Mouse (Mus musculus) neural tube, embryonic 12.5 days (tissue): ENCODE data around the gene Tmem63a. TPM values are rescaled to one million over a fixed set of nuclear protein-coding genes. Genes with fewer than 3 reads are reported as not detected.
"Not testable (repeated sequence)": the region's sequence is repeated elsewhere in the genome, so short reads cannot be mapped to it uniquely, and the experiment has no call there.

Experiments
- ATAC-seq: fragments of 200-750 bp; cut with Nextera tagmentation; 2 replicates; pipeline ENCODE4 v1.8.0; 2017; ENCODE audit warnings: low read depth, mild to moderate bottlenecking, moderate TSS enrichment, moderate library complexity; ENCODE audit not compliant: low FRiP score
- H3K27ac ChIP-seq: fragments of 300-500 bp; sonication (generic); 2 replicates; pipeline ENCODE4 v1.5.1; 2016
- H3K27me3 ChIP-seq: fragments of 300-500 bp; sonication (generic); replicated peaks from 2 replicates; pipeline ENCODE4 v1.6.1; 2016; ENCODE audit warnings: mild to moderate bottlenecking
- H3K36me3 ChIP-seq: fragments of 300-500 bp; sonication (generic); 2 replicates; pipeline ENCODE4 v1.6.1; 2016; ENCODE audit warnings: mild to moderate bottlenecking
- H3K4me1 ChIP-seq: fragments of 300-500 bp; sonication (generic); 2 replicates; pipeline ENCODE4 v1.6.1; 2016
- H3K4me2 ChIP-seq: fragments of 300-500 bp; sonication (generic); replicated peaks from 2 replicates; pipeline ENCODE4 v1.6.1; 2016; ENCODE audit warnings: mild to moderate bottlenecking
- H3K4me3 ChIP-seq: fragments of 300-500 bp; sonication (generic); 2 replicates; pipeline ENCODE4 v1.5.1; 2016
- H3K9ac ChIP-seq: fragments of 300-500 bp; sonication (generic); 2 replicates; pipeline ENCODE4 v1.6.1; 2016; ENCODE audit warnings: mild to moderate bottlenecking
- H3K9me3 ChIP-seq: fragments of 300-500 bp; sonication (generic); 2 replicates; pipeline ENCODE4 v1.6.1; 2016; ENCODE audit warnings: mild to moderate bottlenecking
- WGBS: fragments of 180-500 bp; shearing (Covaris S2); methylation state at CpG from one replicate; pipeline ENCODE4 v1.1.7; 2016; 5-methylcytosine and 5-hydroxymethylcytosine counted together
- polyA plus RNA-seq: library from polyadenylated mRNA; unstranded; fragments of >200 nt; fragmentation: Nextera tagmentation; extraction: Ambion mirVana; gene quantifications from 2 replicates; pipeline ENCODE4 v1.2.1, GENCODE M21; 2016

The Tmem63a gene
- polyA plus RNA-seq, 1 experiment from 2014 or later: 3.9 TPM

DNA sequence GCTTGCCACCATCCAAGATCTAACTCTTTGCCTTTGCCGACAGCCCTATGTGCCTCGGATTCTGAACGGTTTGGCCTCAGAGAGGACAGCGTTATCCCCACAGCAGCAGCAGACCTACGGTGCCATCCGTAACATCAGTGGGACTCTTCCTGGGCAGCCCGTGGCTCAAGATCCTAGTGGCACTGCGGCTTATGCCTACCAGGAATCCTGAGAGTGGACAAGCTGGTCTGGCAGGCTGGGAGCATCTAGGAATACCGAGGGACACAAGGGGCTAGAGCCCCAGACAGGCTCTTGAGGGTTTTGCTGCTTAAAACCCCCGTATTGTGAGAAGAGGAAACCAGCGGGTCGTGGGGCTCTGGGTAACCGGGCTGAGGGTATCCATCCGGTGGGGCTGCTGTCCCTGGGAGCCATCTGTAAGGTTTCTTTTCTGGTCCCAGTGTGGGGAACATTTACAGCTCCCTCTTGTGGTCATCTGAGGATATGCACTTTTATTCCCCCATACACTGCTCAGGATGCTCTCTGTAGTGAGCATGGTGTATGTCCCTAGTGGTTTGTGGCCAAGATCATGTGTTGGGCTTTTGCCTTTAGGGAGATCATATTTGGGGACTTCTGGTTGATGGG, 32.1 kb downstream of the Tmem63a start:
- 63% methylated on average over 14 of the region's 14 CpGs for WGBS
- peak; percentile 56 for ATAC-seq
- Histone ChIP-seq H3K36me3 (no peaks in the 10 kb centered on the region), H3K27ac (no peak overlapping the region), H3K27me3 (no peaks in the 10 kb centered on the region), H3K9ac (no peak overlapping the region), H3K4me2 (no peak overlapping the region), H3K4me3 (no peak overlapping the region), H3K9me3 (no peaks in the 10 kb centered on the region), H3K4me1 (no peaks in the 10 kb centered on the region)

- Histone ChIP-seq H3K4me3 (no peak overlapping the region), H3K27ac (no peak overlapping the region), H3K9ac (no peak overlapping the region), H3K27me3 (no peaks in the 10 kb centered on the region), H3K36me3 (no peaks in the 10 kb centered on the region), H3K4me1 (no peaks in the 10 kb centered on the region), H3K4me2 (no peak overlapping the region), H3K9me3 (no peaks in the 10 kb centered on the region)
- WGBS: 62% methylated on average over 4 of the region's 4 CpGs
- ATAC-seq: no peak
Observed at GRCm38 (mm10) chr1:180976110-180976679, 34.1 kb downstream of the Tmem63a start.

- Histone ChIP-seq H3K9me3 (no peaks in the 10 kb centered on the region), H3K36me3 (no peaks in the 10 kb centered on the region), H3K27ac (no peak overlapping the region), H3K27me3 (no peaks in the 10 kb centered on the region), H3K4me1 (no peaks in the 10 kb centered on the region), H3K9ac (no peak overlapping the region), H3K4me3 (no peak overlapping the region), H3K4me2 (no peak overlapping the region)
- ATAC-seq: no peak
- 85% methylated on average over 24 of the region's 24 CpGs for WGBS
Observed at GRCm38 (mm10) chr1:180979484-180980251, 37.5 kb downstream of the Tmem63a start.

GRCm38 (mm10) chr1:180980464-180980863, 38.3 kb downstream of the Tmem63a start:
- no peak for ATAC-seq
- WGBS: 58% methylated on average over 2 of the region's 2 CpGs
- H3K4me1 ChIP-seq: no peaks in the 10 kb centered on the region
- H3K9ac ChIP-seq: no peak overlapping the region
- no peaks in the 10 kb centered on the region for H3K36me3 ChIP-seq
- no peak overlapping the region for H3K4me2 ChIP-seq
- H3K27me3 ChIP-seq: no peaks in the 10 kb centered on the region
- H3K27ac ChIP-seq: no peak overlapping the region
- H3K9me3 ChIP-seq: no peaks in the 10 kb centered on the region
- H3K4me3 ChIP-seq: no peak overlapping the region

DNA sequence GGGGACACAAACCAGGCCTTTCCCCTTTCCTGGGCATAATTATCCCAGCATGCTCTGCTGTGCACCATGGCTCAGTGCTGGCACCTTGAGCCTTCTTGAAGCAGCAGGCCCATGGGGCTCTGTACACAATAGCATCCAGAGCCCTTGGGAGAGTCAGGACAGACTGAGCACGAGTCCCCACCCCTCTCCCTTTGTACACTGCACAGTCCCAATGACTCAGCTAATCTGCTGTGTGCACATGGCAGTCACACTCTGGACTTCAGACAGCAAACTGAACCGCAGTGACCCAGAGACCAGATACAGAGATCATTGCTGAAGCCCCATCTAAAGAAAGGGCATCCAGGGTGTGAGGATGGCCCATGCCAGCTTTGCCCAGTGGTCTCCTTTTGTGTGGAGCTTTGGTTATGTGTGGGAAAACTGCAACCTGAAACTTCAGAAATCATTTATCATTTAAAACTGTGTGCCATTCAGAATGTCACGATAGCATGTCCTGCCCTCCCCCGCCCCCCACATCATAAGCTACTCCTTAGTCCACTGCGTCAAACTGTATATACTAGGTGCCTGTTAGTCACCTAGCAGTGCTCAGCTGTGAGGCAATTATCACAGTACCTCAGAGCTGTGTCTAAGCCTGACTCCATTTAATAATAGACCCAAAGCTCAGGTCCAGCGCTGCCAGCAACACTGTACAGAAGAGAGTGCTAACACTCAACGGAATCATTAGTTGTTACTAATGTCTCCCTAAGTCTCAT, 39.3 kb downstream of the Tmem63a start:
- not testable (repeated sequence) for H3K4me3 ChIP-seq, H3K4me2 ChIP-seq, H3K9me3 ChIP-seq, ATAC-seq, H3K36me3 ChIP-seq, H3K9ac ChIP-seq, H3K27ac ChIP-seq, H3K27me3 ChIP-seq, H3K4me1 ChIP-seq
- 80% methylated on average over 7 of the region's 7 CpGs for WGBS

DNA sequence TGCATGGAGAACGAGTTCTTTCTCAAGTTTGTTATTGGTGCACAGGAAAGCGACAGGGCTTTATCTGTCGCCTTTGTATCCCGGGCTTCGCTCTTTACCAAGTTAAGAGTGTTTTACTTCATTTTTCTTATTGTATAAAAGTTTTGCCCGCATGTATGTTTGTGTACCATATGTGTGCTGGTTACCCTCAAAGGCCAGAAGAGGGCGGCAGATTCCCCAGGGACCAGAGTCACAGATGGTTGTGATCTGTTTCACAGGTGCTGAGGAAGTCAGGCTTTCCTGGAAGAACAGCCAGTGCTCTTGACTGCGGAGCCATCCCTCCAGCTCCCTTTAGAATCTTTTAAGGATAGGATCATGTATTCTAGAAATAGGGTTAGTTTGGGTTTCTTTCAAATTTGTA, 44.6 kb downstream of the Tmem63a start:
- Histone ChIP-seq H3K27ac (no peak overlapping the region), H3K4me2 (no peak overlapping the region), H3K9me3 (no peaks in the 10 kb centered on the region), H3K4me3 (no peak overlapping the region), H3K4me1 (no peaks in the 10 kb centered on the region; the same call in 1 of the 2 replicates), H3K36me3 (no peaks in the 10 kb centered on the region), H3K9ac (no peak overlapping the region), H3K27me3 (no peaks in the 10 kb centered on the region)
- no peak for ATAC-seq
- WGBS: 90% methylated on average over 8 of the region's 8 CpGs

- ATAC-seq: no peak
- whole genome bisulfite sequencing: 4% methylated on average over 9 of the region's 9 CpGs
- H3K27me3 ChIP-seq: no peaks in the 10 kb centered on the region
- no peak overlapping the region; the same call in 1 of the 2 replicates for H3K4me2 ChIP-seq
- H3K4me3 ChIP-seq: no peak overlapping the region
- no peaks in the 10 kb centered on the region for H3K36me3 ChIP-seq
- H3K27ac ChIP-seq: no peak overlapping the region
- H3K4me1 ChIP-seq: no peaks in the 10 kb centered on the region; the same call in 1 of the 2 replicates
- no peak overlapping the region for H3K9ac ChIP-seq
- H3K9me3 ChIP-seq: no peaks in the 10 kb centered on the region
Observed at GRCm38 (mm10) chr1:180987759-180988158, 45.6 kb downstream of the Tmem63a start.

DNA sequence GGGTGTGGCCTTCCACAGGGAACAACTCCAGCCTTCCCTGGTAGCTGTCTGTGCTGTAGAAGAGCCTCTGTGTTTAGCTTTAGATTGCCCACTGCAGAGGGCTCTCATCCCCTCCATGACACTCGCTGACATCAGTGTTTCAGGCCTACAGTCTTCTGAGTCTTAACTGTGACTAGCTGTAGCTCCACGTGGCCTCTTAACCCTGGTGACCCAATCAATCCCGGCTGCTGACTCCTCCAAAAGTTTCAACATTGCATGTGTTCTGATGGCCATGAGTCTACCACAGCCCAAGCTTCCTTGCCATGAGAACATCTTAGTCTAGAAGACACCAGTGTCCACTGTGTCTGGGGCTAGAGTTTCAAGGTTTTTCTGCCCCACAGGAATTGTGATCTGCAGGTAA, 48.5 kb downstream of the Tmem63a start:
- 69% methylated on average over 3 of the region's 3 CpGs for WGBS
- ATAC-seq: no peak
- H3K4me2 ChIP-seq: no peak overlapping the region
- H3K9me3 ChIP-seq: no peaks in the 10 kb centered on the region
- no peak overlapping the region for H3K9ac ChIP-seq
- H3K27me3 ChIP-seq: no peaks in the 10 kb centered on the region
- H3K36me3 ChIP-seq: no peaks in the 10 kb centered on the region
- H3K27ac ChIP-seq: no peak overlapping the region
- no peak overlapping the region for H3K4me3 ChIP-seq
- H3K4me1 ChIP-seq: no peaks in the 10 kb centered on the region; the same call in 1 of the 2 replicates

DNA sequence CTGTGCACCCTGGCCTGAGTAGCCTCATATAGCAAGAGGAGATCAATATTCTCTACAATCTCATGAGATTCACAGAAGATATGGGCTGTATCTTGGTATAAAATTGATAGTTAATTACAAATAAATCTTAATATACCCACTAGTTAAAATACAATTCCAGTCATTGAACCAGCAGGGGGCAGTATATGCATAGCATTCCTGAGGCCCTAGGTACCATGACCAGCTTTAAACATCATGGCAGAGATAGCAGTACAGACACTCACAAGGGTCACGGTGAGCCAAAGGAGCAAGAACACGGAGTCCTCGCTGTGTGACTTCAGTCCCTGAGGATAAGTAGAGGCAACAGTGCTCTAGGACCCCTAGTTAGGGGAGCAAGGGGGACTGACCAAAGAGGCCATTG, 50.0 kb downstream of the Tmem63a start:
- Histone ChIP-seq H3K9me3 (no peaks in the 10 kb centered on the region), H3K27ac (no peak overlapping the region), H3K4me1 (no peaks in the 10 kb centered on the region; the same call in 1 of the 2 replicates), H3K36me3 (no peaks in the 10 kb centered on the region), H3K9ac (no peak overlapping the region), H3K4me2 (no peak overlapping the region), H3K4me3 (no peak overlapping the region), H3K27me3 (no peaks in the 10 kb centered on the region)
- 79% methylated on average over 3 of the region's 3 CpGs for WGBS
- ATAC-seq: no peak

DNA sequence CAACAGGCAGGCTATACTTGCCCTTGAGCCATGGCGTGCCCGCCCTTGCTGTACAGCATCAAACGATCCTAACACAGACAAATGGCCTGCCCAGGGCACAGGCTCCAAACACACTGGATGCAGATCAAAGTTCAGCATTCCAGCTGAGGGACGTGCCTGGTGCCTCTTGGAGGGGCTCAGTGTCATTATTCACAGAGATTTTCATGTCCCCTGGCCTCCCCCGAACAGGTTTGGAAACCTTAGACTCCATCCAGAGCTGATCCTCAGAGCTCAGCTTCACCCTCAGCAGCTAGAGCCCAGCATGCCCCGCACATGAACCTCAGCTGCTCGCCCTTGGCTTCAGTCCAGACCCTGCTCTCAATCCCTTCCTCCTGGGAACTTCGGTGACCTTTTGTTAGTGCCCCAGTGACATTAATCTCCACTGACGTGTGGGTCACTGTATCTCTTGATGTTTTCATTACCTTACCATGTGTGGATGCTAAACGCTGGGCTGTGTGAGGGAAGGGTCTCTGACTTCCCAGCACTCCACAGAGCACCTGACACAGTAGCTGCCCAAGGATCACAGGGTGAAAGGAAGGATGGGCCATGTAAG, 58.5 kb downstream of the Tmem63a start:
- H3K27me3 ChIP-seq: no peaks in the 10 kb centered on the region
- no peak overlapping the region for H3K4me3 ChIP-seq
- 36% methylated on average over 10 of the region's 10 CpGs for WGBS
- no peak overlapping the region for H3K27ac ChIP-seq
- ATAC-seq: no peak
- H3K4me2 ChIP-seq: no peak overlapping the region
- H3K9me3 ChIP-seq: no peaks in the 10 kb centered on the region
- 0 out of 2 replicates have a peak overlapping the region, but pooled peaks have one; percentile 8 for H3K9ac ChIP-seq
- H3K4me1 ChIP-seq: peaks cover 13% of the 10 kb centered on the region
- H3K36me3 ChIP-seq: no peaks in the 10 kb centered on the region

DNA sequence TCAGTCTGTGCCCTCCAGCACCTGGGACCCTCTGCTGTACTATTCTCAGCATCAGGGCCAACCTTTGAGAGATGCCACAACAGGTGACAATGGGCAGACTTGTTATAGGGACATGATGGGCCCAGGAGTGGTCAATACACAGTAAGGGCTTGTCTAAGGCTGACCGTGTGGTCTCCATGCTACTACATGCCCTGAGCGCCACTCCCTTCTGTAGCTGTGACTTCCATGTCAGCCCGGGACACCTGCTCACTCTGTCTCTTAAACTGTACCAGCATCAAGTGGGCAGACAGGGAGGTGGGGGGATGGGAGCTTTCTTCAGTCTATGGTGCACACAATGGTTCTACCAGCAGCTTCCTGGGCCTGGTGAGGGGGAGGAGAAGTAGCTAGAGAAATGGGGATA, 59.1 kb downstream of the Tmem63a start:
- H3K9me3 ChIP-seq: no peaks in the 10 kb centered on the region
- 94% methylated on average over 3 of the region's 3 CpGs for WGBS

GRCm38 (mm10) chr1:181001621-181002020, 59.5 kb downstream of the Tmem63a start:
- Histone ChIP-seq H3K4me1 (peaks cover 13% of the 10 kb centered on the region), H3K36me3 (no peaks in the 10 kb centered on the region), H3K27ac (no peak overlapping the region), H3K9ac (no peak overlapping the region), H3K4me3 (no peak overlapping the region), H3K9me3 (no peaks in the 10 kb centered on the region), H3K27me3 (no peaks in the 10 kb centered on the region), H3K4me2 (no peak overlapping the region)
- ATAC-seq: no peak
- WGBS: 96% methylated on average over 3 of the region's 3 CpGs

More for the DNA sequence above, 59.1 kb downstream of the Tmem63a start:
- ATAC-seq: no peak
- H3K4me3 ChIP-seq: no peak overlapping the region
- no peak overlapping the region for H3K4me2 ChIP-seq
- no peaks in the 10 kb centered on the region for H3K27me3 ChIP-seq
- H3K36me3 ChIP-seq: no peaks in the 10 kb centered on the region
- peaks cover 13% of the 10 kb centered on the region for H3K4me1 ChIP-seq
- H3K9ac ChIP-seq: no peak overlapping the region
- no peak overlapping the region for H3K27ac ChIP-seq
